Mouse (Mus musculus) neural tube, embryonic 13.5 days (tissue): Measurements from ENCODE around the gene Glyctk. TPM values are rescaled to one million over a fixed set of nuclear protein-coding genes. Genes with fewer than 3 reads are reported as not detected.

Experiments used
- ATAC-seq: fragments of 200-750 bp; cut with Nextera tagmentation; 2 replicates; pipeline ENCODE4 v1.8.0; 2017; ENCODE audit warnings: low read depth, mild to moderate bottlenecking, moderate TSS enrichment, moderate library complexity
- H3K27ac ChIP-seq: fragments of 300-500 bp; sonication (generic); replicated peaks from 2 replicates; pipeline ENCODE4 v1.5.1; 2015; ENCODE audit warnings: moderate library complexity, mild to moderate bottlenecking, inconsistent platforms
- H3K27me3 ChIP-seq: fragments of 300-500 bp; sonication (generic); 2 replicates; pipeline ENCODE4 v1.6.1; 2015; ENCODE audit warnings: mild to moderate bottlenecking, inconsistent platforms
- H3K36me3 ChIP-seq: fragments of 300-500 bp; sonication (generic); 2 replicates; pipeline ENCODE4 v1.6.1; 2015; ENCODE audit warnings: mild to moderate bottlenecking, inconsistent platforms
- H3K4me1 ChIP-seq: fragments of 300-500 bp; sonication (generic); replicated peaks from 2 replicates; pipeline ENCODE4 v1.6.1; 2015; ENCODE audit warnings: inconsistent platforms
- H3K4me2 ChIP-seq: fragments of 300-500 bp; sonication (generic); 2 replicates; pipeline ENCODE4 v1.6.1; 2015; ENCODE audit warnings: inconsistent platforms, mild to moderate bottlenecking, moderate library complexity
- H3K4me3 ChIP-seq: fragments of 300-500 bp; sonication (generic); 2 replicates; pipeline ENCODE4 v1.5.1; 2015; ENCODE audit warnings: mild to moderate bottlenecking, inconsistent platforms
- H3K9ac ChIP-seq: fragments of 300-500 bp; sonication (generic); 2 replicates; pipeline ENCODE4 v1.6.1; 2015; ENCODE audit warnings: moderate library complexity, mild to moderate bottlenecking, inconsistent platforms
- H3K9me3 ChIP-seq: fragments of 300-500 bp; sonication (generic); 2 replicates; pipeline ENCODE4 v1.6.1; 2016; ENCODE audit warnings: inconsistent platforms
- WGBS: fragments of 180-500 bp; shearing (Covaris S2); methylation state at CpG from one replicate; pipeline ENCODE4 v1.1.7; 2015; 5-methylcytosine and 5-hydroxymethylcytosine counted together
- polyA plus RNA-seq: library from polyadenylated mRNA; unstranded; fragments of >200 nt; fragmentation: Nextera tagmentation; extraction: Ambion mirVana; gene quantifications from 2 replicates; pipeline ENCODE4 v1.2.1, GENCODE M21; 2015

Gene Glyctk
- polyA plus RNA-seq, 1 experiment from 2014 or later = 5.1 TPM

DNA sequence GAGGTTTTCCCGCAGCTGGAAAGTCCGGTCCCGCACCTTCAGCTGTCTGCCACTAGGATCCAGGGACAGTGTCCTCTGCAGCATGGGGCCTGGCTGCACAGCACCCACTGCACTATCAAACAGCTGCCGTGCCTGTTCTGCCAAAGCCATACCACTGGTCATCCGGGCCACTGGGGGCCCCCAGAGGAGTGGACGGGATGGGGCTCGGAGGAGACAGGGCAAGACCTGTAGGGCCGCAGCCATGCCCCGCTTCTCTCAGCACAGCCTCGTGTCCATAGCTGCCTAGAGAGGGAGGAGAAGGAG is 364 bp downstream of the Glyctk start:
- Histone ChIP-seq H3K9me3 (no peaks in the 10 kb centered on the region), H3K4me1 (peaks cover 40% of the 10 kb centered on the region), H3K36me3 (peaks cover 18% of the 10 kb centered on the region), H3K27me3 (no peaks in the 10 kb centered on the region), H3K27ac (peak overlapping the region; percentile 46; the same call in 1 of the 2 replicates), H3K9ac (no peak overlapping the region), H3K4me2 (no peak overlapping the region), H3K4me3 (no peak overlapping the region)
- no peak for ATAC-seq
- 86% methylated on average over 10 of the region's 10 CpGs for WGBS

DNA sequence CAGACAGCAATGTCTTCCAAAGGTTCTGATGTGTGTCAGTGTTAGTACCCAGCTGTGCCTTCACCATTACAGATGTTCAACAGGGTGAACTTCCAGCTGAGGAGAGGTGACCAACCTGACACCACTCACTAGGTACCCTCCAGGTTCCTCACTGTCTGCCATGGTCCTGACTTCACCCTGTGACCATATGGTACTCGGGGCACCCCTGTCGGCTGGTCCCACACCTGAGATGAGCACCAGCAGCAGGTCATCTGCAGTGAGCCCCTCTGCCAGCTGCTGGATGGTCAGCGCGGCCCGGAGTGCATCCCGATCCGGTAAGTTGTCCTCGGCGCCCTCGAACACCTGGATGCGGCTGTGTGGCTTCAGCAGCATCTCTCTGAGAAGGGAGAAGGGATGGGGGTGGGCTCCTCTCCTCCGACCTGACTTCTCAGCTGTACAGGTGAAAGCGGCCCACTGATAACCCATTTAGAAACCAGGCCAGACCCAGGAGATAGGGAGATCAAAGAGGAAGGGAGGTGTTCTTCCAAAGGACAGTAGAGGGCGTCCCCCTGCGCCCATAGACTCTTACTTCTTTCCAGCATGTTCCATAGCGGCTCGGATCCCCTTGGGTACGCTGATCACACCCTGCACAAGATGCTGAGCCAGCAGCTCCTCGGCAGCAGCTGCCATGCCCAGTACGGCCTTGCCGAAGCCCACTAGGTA is 866 bp downstream of the Glyctk start:
- H3K27me3 ChIP-seq = no peaks in the 10 kb centered on the region
- H3K36me3 ChIP-seq = peaks cover 23% of the 10 kb centered on the region
- ATAC-seq = peak; percentile 10; the same call in 1 of the 2 replicates
- H3K9ac ChIP-seq = no peak overlapping the region
- H3K4me1 ChIP-seq = peaks cover 45% of the 10 kb centered on the region
- H3K4me2 ChIP-seq = no peak overlapping the region
- 0 out of 2 replicates have a peak overlapping the region, but pooled peaks have one; percentile 46 for H3K27ac ChIP-seq
- H3K9me3 ChIP-seq = no peaks in the 10 kb centered on the region
- H3K4me3 ChIP-seq = no peak overlapping the region
- 80% methylated on average over 21 of the region's 21 CpGs for WGBS

DNA sequence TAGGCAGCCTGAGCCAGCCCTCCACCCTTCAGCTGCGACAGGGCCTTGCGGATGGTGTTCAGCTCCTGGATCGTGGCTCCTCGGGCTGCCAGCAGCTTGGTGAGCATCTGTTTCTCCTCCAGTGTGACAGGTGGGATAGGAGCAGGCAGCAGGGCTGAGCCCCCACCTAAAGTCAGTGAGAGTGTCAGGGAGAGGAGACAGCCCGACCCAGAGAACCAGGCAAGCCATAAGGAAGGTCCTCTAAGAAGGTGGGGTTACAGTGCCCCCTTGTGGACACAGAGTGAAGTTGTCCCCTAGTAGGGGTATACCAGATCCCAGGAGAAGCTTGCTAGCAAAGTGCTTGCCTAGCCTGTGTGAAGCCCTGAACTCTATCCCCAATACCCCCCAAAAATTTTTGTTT is 1.5 kb downstream of the Glyctk start:
- peak; percentile 37 for ATAC-seq
- peak overlapping the region; percentile 71 for H3K27ac ChIP-seq

DNA sequence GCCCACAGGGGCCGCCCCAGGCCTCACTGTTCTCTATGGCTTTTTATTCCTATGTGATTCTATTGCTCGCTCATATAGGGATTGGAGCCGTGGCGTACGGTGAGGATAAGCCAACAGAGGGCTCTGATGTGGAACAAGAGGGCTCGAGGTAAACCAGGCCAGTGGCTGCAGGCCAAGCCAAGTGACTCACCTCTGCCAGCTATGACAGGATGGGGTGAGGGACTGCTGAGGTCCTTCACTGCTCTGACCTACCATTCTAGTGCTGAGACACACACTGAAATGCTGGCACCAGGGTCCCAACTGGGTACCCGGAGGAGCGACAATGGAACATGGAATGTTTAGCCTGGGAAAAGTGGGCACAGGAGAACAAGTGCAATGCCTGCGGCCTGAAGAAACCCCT is 3.8 kb downstream of the Glyctk start:
- Histone ChIP-seq H3K4me2 (no peak overlapping the region), H3K4me3 (no peak overlapping the region), H3K9ac (no peak overlapping the region), H3K4me1 (peaks cover 59% of the 10 kb centered on the region), H3K36me3 (peaks cover 31% of the 10 kb centered on the region), H3K9me3 (no peaks in the 10 kb centered on the region), H3K27ac (peak overlapping the region; percentile 71; the same call in 1 of the 2 replicates), H3K27me3 (no peaks in the 10 kb centered on the region)
- 85% methylated on average over 9 of the region's 9 CpGs for WGBS
- ATAC-seq = no peak

More for the DNA sequence above, 1.5 kb downstream of the Glyctk start:
- Histone ChIP-seq H3K9ac (0 out of 2 replicates have a peak overlapping the region, but pooled peaks have one; percentile 6), H3K4me1 (peaks cover 48% of the 10 kb centered on the region), H3K27me3 (no peaks in the 10 kb centered on the region), H3K36me3 (peaks cover 27% of the 10 kb centered on the region), H3K4me3 (no peak overlapping the region), H3K9me3 (no peaks in the 10 kb centered on the region), H3K4me2 (no peak overlapping the region)
- WGBS = 51% methylated on average over 5 of the region's 5 CpGs

DNA sequence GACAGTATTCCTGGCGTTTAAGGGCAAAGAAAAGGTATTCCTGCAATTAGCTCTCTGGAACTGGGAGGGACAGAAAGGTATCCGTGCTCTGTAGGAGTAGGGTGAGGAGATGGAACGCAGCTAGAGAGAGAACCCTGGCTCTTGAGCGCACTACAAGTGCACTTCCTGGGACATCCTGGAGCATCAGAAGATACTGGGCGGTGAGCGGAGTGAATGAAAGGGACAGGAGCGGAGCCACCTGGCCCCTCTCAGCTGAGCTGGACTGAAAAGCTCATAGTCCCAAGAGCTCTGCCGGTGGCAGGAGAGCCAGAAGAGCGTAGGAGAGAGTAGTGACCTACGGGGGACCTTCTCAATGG is 8.6 kb downstream of the Glyctk start:
- Histone ChIP-seq H3K9me3 (no peaks in the 10 kb centered on the region), H3K27me3 (no peaks in the 10 kb centered on the region), H3K4me3 (peak overlapping the region; percentile 86), H3K9ac (peak overlapping the region; percentile 98), H3K27ac (peak overlapping the region; percentile 98), H3K36me3 (peaks cover 31% of the 10 kb centered on the region), H3K4me2 (peak overlapping the region; percentile 83), H3K4me1 (peaks cover 52% of the 10 kb centered on the region)
- ATAC-seq = peak; percentile 12; the same call in 1 of the 2 replicates
- 13% methylated on average over 10 of the region's 10 CpGs for WGBS

DNA sequence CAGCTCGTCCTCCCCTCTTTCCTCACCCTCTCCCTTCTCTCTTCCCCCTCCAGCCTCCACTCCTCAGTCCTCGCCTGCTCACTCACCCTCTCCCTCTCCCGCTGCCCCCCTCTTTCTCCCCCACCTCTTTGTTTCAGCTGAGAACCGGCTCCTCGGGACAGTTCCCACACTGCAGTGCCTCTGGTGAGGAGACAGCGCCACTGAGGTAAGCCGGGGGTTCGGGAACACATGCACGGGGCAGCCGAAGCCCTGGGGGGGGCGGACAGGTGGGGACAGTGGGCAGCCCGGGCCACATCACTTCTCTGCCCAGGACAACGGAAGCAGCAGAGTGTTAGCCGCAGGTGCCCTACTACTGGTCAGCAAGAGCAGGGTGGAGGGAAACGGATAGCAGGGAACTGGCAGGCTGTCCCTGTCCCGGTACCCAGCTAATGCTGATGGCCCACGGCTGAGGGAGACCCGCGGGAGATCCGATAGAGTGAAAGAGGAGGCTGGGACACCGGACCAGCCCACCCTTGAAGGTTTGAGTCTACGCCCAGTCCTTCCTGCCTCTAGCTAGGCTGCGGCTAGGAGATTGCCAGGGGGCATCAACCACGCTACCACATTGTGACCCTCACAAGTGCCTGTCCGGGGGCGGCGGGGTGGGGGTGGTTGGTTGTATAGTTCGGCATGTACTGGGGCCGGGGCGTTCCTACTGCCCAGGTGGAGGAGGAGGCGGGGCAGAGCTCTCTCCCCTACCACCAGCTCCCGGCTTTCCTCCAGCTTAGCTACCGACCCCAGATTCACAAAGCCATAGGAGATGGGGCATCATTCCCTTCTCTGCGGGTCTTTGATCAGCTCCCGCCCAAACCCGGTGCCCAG is 9.2 kb downstream of the Glyctk start:
- under 1% methylated on average over 36 of the region's 36 CpGs for WGBS
- H3K4me2 ChIP-seq = peak overlapping the region; percentile 83
- ATAC-seq = peak; percentile 85
- H3K36me3 ChIP-seq = peaks cover 25% of the 10 kb centered on the region
- H3K27ac ChIP-seq = peak overlapping the region; percentile 98
- H3K4me1 ChIP-seq = peaks cover 58% of the 10 kb centered on the region
- no peaks in the 10 kb centered on the region for H3K27me3 ChIP-seq
- no peaks in the 10 kb centered on the region for H3K9me3 ChIP-seq
- peak overlapping the region; percentile 86 for H3K4me3 ChIP-seq
- H3K9ac ChIP-seq = peak overlapping the region; percentile 98

DNA sequence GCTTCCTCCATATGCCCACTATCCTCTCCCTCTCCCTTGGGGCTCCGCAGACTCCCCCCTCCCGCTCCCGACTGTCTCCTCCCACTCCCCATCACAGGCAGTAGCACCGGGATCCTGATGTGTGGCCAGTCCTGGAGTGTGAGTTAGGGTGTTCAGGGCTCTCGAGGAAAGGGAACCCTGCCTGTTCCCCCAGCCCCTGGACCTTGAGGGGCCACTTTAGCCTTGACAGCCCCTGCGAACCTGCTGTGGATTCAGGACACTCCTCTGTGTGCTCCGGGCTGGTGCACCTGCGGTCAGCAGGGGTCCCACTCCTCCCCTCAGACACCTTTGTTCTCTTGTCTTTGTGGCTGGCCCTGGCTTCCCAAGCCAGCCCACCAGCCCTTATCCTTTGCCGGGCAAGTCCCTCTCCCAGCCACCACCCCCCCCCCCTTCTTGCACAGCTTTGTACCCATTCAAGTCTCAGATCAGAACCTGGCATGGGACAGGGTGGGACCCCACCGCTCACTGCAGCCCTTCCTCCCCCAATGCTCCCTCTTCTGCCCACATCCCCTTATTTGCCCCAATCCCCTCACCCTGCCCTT is 10.0 kb downstream of the Glyctk start:
- Histone ChIP-seq H3K27me3 (no peaks in the 10 kb centered on the region), H3K4me2 (peak overlapping the region; percentile 83), H3K27ac (peak overlapping the region; percentile 98), H3K9ac (peak overlapping the region; percentile 98), H3K4me3 (peak overlapping the region; percentile 86), H3K9me3 (no peaks in the 10 kb centered on the region), H3K36me3 (peaks cover 17% of the 10 kb centered on the region), H3K4me1 (peaks cover 64% of the 10 kb centered on the region)
- peak; percentile 61 for ATAC-seq
- WGBS = under 1% methylated on average over 10 of the region's 10 CpGs

DNA sequence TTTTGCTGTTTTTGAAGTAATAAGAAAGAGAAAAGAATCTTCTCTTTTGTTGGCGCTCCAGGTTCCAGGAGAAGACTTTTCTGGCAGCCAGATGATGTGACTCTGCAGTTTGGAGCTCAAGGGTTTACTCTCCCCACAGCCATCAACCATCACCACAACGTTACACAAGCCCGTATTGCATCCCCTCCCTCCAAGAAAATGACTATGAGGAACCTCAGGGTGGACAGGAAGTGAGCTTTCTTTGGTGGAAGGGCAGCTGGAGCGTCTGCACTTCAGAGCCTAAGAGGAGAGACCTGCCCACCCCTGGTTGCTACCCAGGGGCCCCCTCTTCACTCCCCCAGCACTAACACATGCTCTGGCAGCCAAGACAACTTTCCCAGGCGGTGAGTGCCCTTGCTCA is 10.7 kb downstream of the Glyctk start:
- H3K4me1 ChIP-seq = peaks cover 59% of the 10 kb centered on the region
- no peak for ATAC-seq
- peaks cover 10% of the 10 kb centered on the region for H3K36me3 ChIP-seq
- H3K27ac ChIP-seq = peak overlapping the region; percentile 98
- H3K4me3 ChIP-seq = peak overlapping the region; percentile 86
- no peaks in the 10 kb centered on the region for H3K27me3 ChIP-seq
- peak overlapping the region; percentile 83 for H3K4me2 ChIP-seq
- 36% methylated on average over 5 of the region's 5 CpGs for WGBS
- H3K9me3 ChIP-seq = no peaks in the 10 kb centered on the region
- H3K9ac ChIP-seq = peak overlapping the region; percentile 98

DNA sequence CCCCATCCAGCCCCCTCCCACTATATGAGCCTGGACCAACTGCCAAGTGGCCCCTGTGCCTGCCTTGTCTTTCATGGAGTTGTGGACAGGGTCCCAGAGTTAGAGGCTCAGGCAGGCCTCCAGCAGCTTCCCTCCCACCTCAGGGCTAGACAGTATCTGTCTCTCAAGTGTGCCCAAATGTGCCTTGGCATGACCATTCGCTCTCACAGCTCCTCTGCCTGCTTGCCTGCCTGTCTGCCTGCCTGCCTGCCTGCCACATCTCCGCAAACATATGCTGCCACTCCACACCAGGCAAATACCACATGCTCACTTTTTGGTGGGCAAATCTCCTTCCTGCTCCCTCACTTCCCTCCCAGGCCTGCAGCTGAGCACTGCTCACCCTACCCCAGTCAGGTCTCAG is 12.4 kb downstream of the Glyctk start:
- H3K36me3 ChIP-seq = no peaks in the 10 kb centered on the region
- ATAC-seq = no peak
- peaks cover 63% of the 10 kb centered on the region for H3K4me1 ChIP-seq
- 84% methylated on average over 2 of the region's 2 CpGs for WGBS
- no peaks in the 10 kb centered on the region for H3K27me3 ChIP-seq
- no peak overlapping the region; the same call in 1 of the 2 replicates for H3K27ac ChIP-seq
- no peak overlapping the region for H3K9ac ChIP-seq
- H3K4me2 ChIP-seq = no peak overlapping the region
- H3K4me3 ChIP-seq = no peak overlapping the region
- H3K9me3 ChIP-seq = no peaks in the 10 kb centered on the region

DNA sequence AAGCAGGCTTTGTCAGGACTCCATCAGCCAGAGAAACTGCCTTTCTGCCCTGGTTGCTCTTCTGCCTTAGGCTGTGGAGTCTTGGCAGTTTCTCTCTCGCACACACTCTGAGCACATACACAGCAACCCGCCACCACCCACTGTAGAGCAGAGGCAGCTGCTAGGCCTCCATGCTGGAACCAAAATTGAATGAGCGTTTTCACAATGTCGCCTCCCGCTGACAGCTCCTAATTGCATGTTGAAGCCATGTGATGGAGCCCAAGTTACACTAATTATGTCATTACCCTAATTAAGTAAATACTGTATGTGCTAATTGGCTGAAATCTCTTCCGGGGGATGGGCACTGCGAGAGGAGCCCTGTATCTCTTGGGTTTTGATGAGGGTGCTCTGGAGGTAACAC is 13.8 kb downstream of the Glyctk start:
- ATAC-seq = no peak
- Histone ChIP-seq H3K4me2 (no peak overlapping the region), H3K4me1 (peaks cover 64% of the 10 kb centered on the region), H3K4me3 (no peak overlapping the region), H3K9me3 (no peaks in the 10 kb centered on the region), H3K27me3 (no peaks in the 10 kb centered on the region), H3K9ac (no peak overlapping the region), H3K27ac (peak overlapping the region; percentile 85), H3K36me3 (no peaks in the 10 kb centered on the region)
- 55% methylated on average over 7 of the region's 7 CpGs for WGBS

DNA sequence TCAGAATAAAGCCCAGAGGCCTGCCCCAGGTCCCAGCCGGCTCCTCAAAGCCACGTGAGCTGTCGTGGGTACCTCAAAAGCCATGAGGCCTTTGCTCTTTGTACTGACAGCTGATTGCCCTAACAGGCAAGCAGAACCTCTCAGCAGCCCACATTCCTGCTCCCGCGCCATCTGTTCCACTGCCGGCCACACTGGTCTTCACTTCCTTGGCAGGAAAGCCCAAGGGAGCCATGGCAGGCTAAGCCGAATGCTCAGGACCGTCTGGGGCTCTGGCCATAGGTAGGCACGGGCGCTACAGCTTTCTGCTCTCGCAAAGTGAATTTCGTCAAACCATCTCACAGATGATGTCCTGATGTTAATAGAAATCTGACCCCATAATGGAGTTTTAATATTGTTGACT is 16.0 kb downstream of the Glyctk start:
- Histone ChIP-seq H3K9ac (no peak overlapping the region), H3K27me3 (no peaks in the 10 kb centered on the region), H3K4me3 (no peak overlapping the region), H3K4me1 (peaks cover 62% of the 10 kb centered on the region), H3K4me2 (no peak overlapping the region), H3K27ac (peak overlapping the region; percentile 62), H3K36me3 (no peaks in the 10 kb centered on the region), H3K9me3 (no peaks in the 10 kb centered on the region)
- 51% methylated on average over 12 of the region's 12 CpGs for WGBS
- ATAC-seq = no peak

DNA sequence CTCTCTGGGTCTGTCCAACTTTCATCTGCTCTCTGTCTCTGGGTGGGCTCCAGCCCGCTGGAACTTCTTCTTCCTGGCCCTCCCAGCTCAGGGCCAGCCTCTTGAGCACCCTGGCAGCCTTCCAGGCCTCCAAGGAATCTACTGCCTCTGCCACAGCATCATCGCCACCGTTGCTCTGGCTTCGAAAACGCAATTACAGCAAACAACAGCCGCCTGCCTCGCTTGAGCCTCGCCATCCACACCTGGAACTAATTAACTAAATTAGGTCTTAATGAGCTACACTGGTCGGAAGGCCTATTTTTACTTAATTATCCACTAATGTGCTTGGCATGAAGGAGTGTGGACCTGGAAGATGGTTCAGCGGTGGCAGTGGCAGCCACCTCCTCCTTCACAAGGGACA is 18.2 kb downstream of the Glyctk start:
- H3K36me3 ChIP-seq = no peaks in the 10 kb centered on the region
- no peaks in the 10 kb centered on the region for H3K27me3 ChIP-seq
- H3K9me3 ChIP-seq = no peaks in the 10 kb centered on the region
- H3K4me1 ChIP-seq = peaks cover 58% of the 10 kb centered on the region
- ATAC-seq = peak; percentile 57
- no peak overlapping the region for H3K4me2 ChIP-seq
- no peak overlapping the region for H3K9ac ChIP-seq
- WGBS = 26% methylated on average over 10 of the region's 10 CpGs
- H3K27ac ChIP-seq = peak overlapping the region; percentile 46
- no peak overlapping the region for H3K4me3 ChIP-seq
